Mouse (Mus musculus) neural tube, embryonic 12.5 days (tissue): ENCODE data around the gene Tcf3. TPM values are rescaled to one million over a fixed set of nuclear protein-coding genes. Genes with fewer than 3 reads are reported as not detected.

Experiments
- ATAC-seq: fragments of 200-750 bp; cut with Nextera tagmentation; 2 replicates; pipeline ENCODE4 v1.8.0; 2017; ENCODE audit warnings: low read depth, mild to moderate bottlenecking, moderate TSS enrichment, moderate library complexity; ENCODE audit not compliant: low FRiP score
- H3K27ac ChIP-seq: fragments of 300-500 bp; sonication (generic); 2 replicates; pipeline ENCODE4 v1.5.1; 2016
- H3K27me3 ChIP-seq: fragments of 300-500 bp; sonication (generic); replicated peaks from 2 replicates; pipeline ENCODE4 v1.6.1; 2016; ENCODE audit warnings: mild to moderate bottlenecking
- H3K36me3 ChIP-seq: fragments of 300-500 bp; sonication (generic); 2 replicates; pipeline ENCODE4 v1.6.1; 2016; ENCODE audit warnings: mild to moderate bottlenecking
- H3K4me1 ChIP-seq: fragments of 300-500 bp; sonication (generic); 2 replicates; pipeline ENCODE4 v1.6.1; 2016
- H3K4me2 ChIP-seq: fragments of 300-500 bp; sonication (generic); replicated peaks from 2 replicates; pipeline ENCODE4 v1.6.1; 2016; ENCODE audit warnings: mild to moderate bottlenecking
- H3K4me3 ChIP-seq: fragments of 300-500 bp; sonication (generic); 2 replicates; pipeline ENCODE4 v1.5.1; 2016
- H3K9ac ChIP-seq: fragments of 300-500 bp; sonication (generic); 2 replicates; pipeline ENCODE4 v1.6.1; 2016; ENCODE audit warnings: mild to moderate bottlenecking
- H3K9me3 ChIP-seq: fragments of 300-500 bp; sonication (generic); 2 replicates; pipeline ENCODE4 v1.6.1; 2016; ENCODE audit warnings: mild to moderate bottlenecking
- WGBS: fragments of 180-500 bp; shearing (Covaris S2); methylation state at CpG from one replicate; pipeline ENCODE4 v1.1.7; 2016; 5-methylcytosine and 5-hydroxymethylcytosine counted together
- polyA plus RNA-seq: library from polyadenylated mRNA; unstranded; fragments of >200 nt; fragmentation: Nextera tagmentation; extraction: Ambion mirVana; gene quantifications from 2 replicates; pipeline ENCODE4 v1.2.1, GENCODE M21; 2016

Tcf3 gene
- polyA plus RNA-seq, 1 experiment from 2014 or later, result 166 TPM

GRCm38 (mm10) chr10:80400704-80401161 lies 32.7 kb downstream of the Tcf3 start:
- H3K9me3 ChIP-seq, result no peaks in the 10 kb centered on the region
- no peaks in the 10 kb centered on the region for H3K27me3 ChIP-seq
- no peak for ATAC-seq
- H3K4me3 ChIP-seq, result no peak overlapping the region
- H3K9ac ChIP-seq, result peak overlapping the region; percentile 62
- H3K27ac ChIP-seq, result no peak overlapping the region
- peaks cover 35% of the 10 kb centered on the region for H3K4me1 ChIP-seq
- H3K4me2 ChIP-seq, result peak overlapping the region; percentile 76
- peaks cover 45% of the 10 kb centered on the region for H3K36me3 ChIP-seq
- WGBS, result 90% methylated on average over 4 of the region's 4 CpGs

GRCm38 (mm10) chr10:80399973-80400703 lies 33.3 kb downstream of the Tcf3 start:
- H3K27ac ChIP-seq, result peak overlapping the region; percentile 54
- H3K9me3 ChIP-seq, result no peaks in the 10 kb centered on the region
- peak overlapping the region; percentile 76 for H3K4me2 ChIP-seq
- peaks cover 29% of the 10 kb centered on the region for H3K4me1 ChIP-seq
- no peaks in the 10 kb centered on the region for H3K27me3 ChIP-seq
- H3K4me3 ChIP-seq, result peak overlapping the region; percentile 37
- peaks cover 50% of the 10 kb centered on the region for H3K36me3 ChIP-seq
- H3K9ac ChIP-seq, result peak overlapping the region; percentile 62
- WGBS, result 15% methylated on average over 17 of the region's 17 CpGs
- ATAC-seq, result no peak

GRCm38 (mm10) chr10:80399191-80399972 lies 34.1 kb downstream of the Tcf3 start, which contains the start of gene Mbd3:
Gene Mbd3, minus strand, starts transcription at chr10:80399550.
- peak within 1 kb of the TSS; percentile 96 for H3K27ac ChIP-seq
- H3K9ac ChIP-seq, result peak within 1 kb of the TSS; percentile 95
- H3K27me3 ChIP-seq, result no peaks in the 10 kb centered on the region
- H3K9me3 ChIP-seq, result no peaks in the 10 kb centered on the region
- ATAC-seq, result peak; percentile 96
- WGBS, result under 1% methylated on average over 76 of the region's 82 CpGs
- peaks cover 57% of the 10 kb centered on the region for H3K36me3 ChIP-seq
- H3K4me1 ChIP-seq, result peaks cover 29% of the 10 kb centered on the region
- peak within 1 kb of the TSS; percentile 73 for H3K4me3 ChIP-seq
- peak within 1 kb of the TSS; percentile 76 for H3K4me2 ChIP-seq

- Histone ChIP-seq H3K36me3 (peaks cover 57% of the 10 kb centered on the region), H3K9me3 (no peaks in the 10 kb centered on the region), H3K27me3 (no peaks in the 10 kb centered on the region), H3K27ac (peak overlapping the region; percentile 96), H3K4me2 (peak overlapping the region; percentile 76), H3K9ac (peak overlapping the region; percentile 95), H3K4me1 (peaks cover 29% of the 10 kb centered on the region), H3K4me3 (peak overlapping the region; percentile 73)
- ATAC-seq, result peak; percentile 85
- WGBS, result under 1% methylated on average over 59 of the region's 59 CpGs
Observed at GRCm38 (mm10) chr10:80398719-80399190, 34.7 kb downstream of the Tcf3 start.

GRCm38 (mm10) chr10:80398174-80398535 lies 35.3 kb downstream of the Tcf3 start:
- Histone ChIP-seq H3K4me2 (peak overlapping the region; percentile 76), H3K27me3 (no peaks in the 10 kb centered on the region), H3K4me1 (peaks cover 29% of the 10 kb centered on the region), H3K9ac (peak overlapping the region; percentile 95), H3K27ac (peak overlapping the region; percentile 96), H3K9me3 (no peaks in the 10 kb centered on the region), H3K4me3 (peak overlapping the region; percentile 73), H3K36me3 (peaks cover 57% of the 10 kb centered on the region)
- WGBS, result 0% methylated on average over 1 of the region's 1 CpGs
- no peak for ATAC-seq

GRCm38 (mm10) chr10:80397524-80398173 lies 35.8 kb downstream of the Tcf3 start:
- Histone ChIP-seq H3K9ac (peak overlapping the region; percentile 95), H3K4me3 (peak overlapping the region; percentile 73), H3K4me1 (peaks cover 29% of the 10 kb centered on the region), H3K27ac (peak overlapping the region; percentile 29), H3K36me3 (peaks cover 57% of the 10 kb centered on the region), H3K27me3 (no peaks in the 10 kb centered on the region), H3K4me2 (peak overlapping the region; percentile 76), H3K9me3 (no peaks in the 10 kb centered on the region)
- WGBS, result 49% methylated on average over 8 of the region's 8 CpGs
- no peak for ATAC-seq

- Histone ChIP-seq H3K27me3 (no peaks in the 10 kb centered on the region), H3K9me3 (no peaks in the 10 kb centered on the region), H3K36me3 (peaks cover 59% of the 10 kb centered on the region), H3K4me1 (peaks cover 29% of the 10 kb centered on the region), H3K27ac (peak overlapping the region; percentile 20; the same call in 1 of the 2 replicates), H3K4me3 (peak overlapping the region; percentile 73), H3K4me2 (peak overlapping the region; percentile 76), H3K9ac (peak overlapping the region; percentile 95)
- WGBS, result 90% methylated on average over 11 of the region's 11 CpGs
- ATAC-seq, result no peak
Observed at GRCm38 (mm10) chr10:80396822-80397523, 36.5 kb downstream of the Tcf3 start.

- H3K9me3 ChIP-seq, result no peaks in the 10 kb centered on the region
- ATAC-seq, result no peak
- 96% methylated on average over 35 of the region's 35 CpGs for WGBS
- peaks cover 17% of the 10 kb centered on the region for H3K4me1 ChIP-seq
- no peak overlapping the region for H3K4me2 ChIP-seq
- no peak overlapping the region for H3K9ac ChIP-seq
- peaks cover 66% of the 10 kb centered on the region for H3K36me3 ChIP-seq
- H3K4me3 ChIP-seq, result no peak overlapping the region
- no peaks in the 10 kb centered on the region for H3K27me3 ChIP-seq
- no peak overlapping the region for H3K27ac ChIP-seq
Observed at GRCm38 (mm10) chr10:80395025-80395627, 38.3 kb downstream of the Tcf3 start.

- Histone ChIP-seq H3K9ac (no peak overlapping the region), H3K9me3 (no peaks in the 10 kb centered on the region), H3K27ac (no peak overlapping the region), H3K4me3 (no peak overlapping the region), H3K36me3 (peaks cover 72% of the 10 kb centered on the region), H3K4me2 (no peak overlapping the region), H3K4me1 (peaks cover 23% of the 10 kb centered on the region), H3K27me3 (no peaks in the 10 kb centered on the region)
- whole genome bisulfite sequencing, result 94% methylated on average over 5 of the region's 5 CpGs
- no peak for ATAC-seq
Observed at GRCm38 (mm10) chr10:80392687-80393086, 40.8 kb downstream of the Tcf3 start.

- no peak overlapping the region for H3K4me2 ChIP-seq
- H3K9ac ChIP-seq, result no peak overlapping the region; the same call in 1 of the 2 replicates
- no peaks in the 10 kb centered on the region for H3K27me3 ChIP-seq
- peaks cover 60% of the 10 kb centered on the region for H3K36me3 ChIP-seq
- no peak overlapping the region for H3K27ac ChIP-seq
- WGBS, result 90% methylated on average over 9 of the region's 9 CpGs
- ATAC-seq, result no peak
- no peaks in the 10 kb centered on the region for H3K9me3 ChIP-seq
- H3K4me1 ChIP-seq, result peaks cover 11% of the 10 kb centered on the region
- H3K4me3 ChIP-seq, result no peak overlapping the region
Observed at GRCm38 (mm10) chr10:80390697-80391096, 42.8 kb downstream of the Tcf3 start.

GRCm38 (mm10) chr10:80389185-80389708 lies 44.2 kb downstream of the Tcf3 start:
- no peaks in the 10 kb centered on the region for H3K27me3 ChIP-seq
- no peak overlapping the region for H3K9ac ChIP-seq
- ATAC-seq, result no peak
- H3K4me1 ChIP-seq, result peaks cover 21% of the 10 kb centered on the region
- no peak overlapping the region for H3K27ac ChIP-seq
- no peak overlapping the region for H3K4me2 ChIP-seq
- H3K9me3 ChIP-seq, result no peaks in the 10 kb centered on the region
- peaks cover 54% of the 10 kb centered on the region for H3K36me3 ChIP-seq
- 85% methylated on average over 4 of the region's 4 CpGs for WGBS
- no peak overlapping the region for H3K4me3 ChIP-seq
